Mouse (Mus musculus) ES-E14 (cell line): ENCODE results near the gene Hsf4.

Source experiments
- HCFC1 ChIP-seq: IDR thresholded peaks from 2 replicates; pipeline ENCODE4 v1.6.1; 2012; ENCODE audit warnings: low read length, inconsistent platforms, borderline replicate concordance; ENCODE audit not compliant: insufficient read depth
- ZC3H11A ChIP-seq: IDR thresholded peaks from 2 replicates; pipeline ENCODE4 v1.6.1; 2012; ENCODE audit warnings: low read depth, mild to moderate bottlenecking, inconsistent platforms, low read length, borderline replicate concordance

- TF ChIP-seq ZC3H11A (no peak), HCFC1 (no peak)
Observed at GRCm38 (mm10) chr8:105317941-105318340, 48.3 kb downstream of the Hsf4 start.
